Mouse (Mus musculus) CD4-positive, CD25-positive, alpha-beta regulatory T cell, adult 4 months (primary cell): ENCODE results near the gene Slc38a6. TPM values are rescaled to one million over a fixed set of nuclear protein-coding genes. Genes with fewer than 3 reads are reported as not detected.

Experiments used
- ATAC-seq: one replicate; pipeline ENCODE4 v1.8.0; 2017
- polyA plus RNA-seq, 2 experiments: library from polyadenylated mRNA; unstranded; fragments of 100-300 nt; shearing (Covaris generic); gene quantifications; one replicate each; pipeline ENCODE4 v1.2.1; 2017

The Slc38a6 gene
- polyA plus RNA-seq: 1 to 10 TPM; 6.8 to 7.5 TPM

- ATAC-seq: peak; percentile 90
These were observed at the start of gene Slc38a6, which contains the start of gene Trmt5 for GRCm38 (mm10) chr12:73286287-73287092. Slc38a6 (plus strand) TSS chr12:73286779. Trmt5 (minus strand) TSS chr12:73286710.

DNA sequence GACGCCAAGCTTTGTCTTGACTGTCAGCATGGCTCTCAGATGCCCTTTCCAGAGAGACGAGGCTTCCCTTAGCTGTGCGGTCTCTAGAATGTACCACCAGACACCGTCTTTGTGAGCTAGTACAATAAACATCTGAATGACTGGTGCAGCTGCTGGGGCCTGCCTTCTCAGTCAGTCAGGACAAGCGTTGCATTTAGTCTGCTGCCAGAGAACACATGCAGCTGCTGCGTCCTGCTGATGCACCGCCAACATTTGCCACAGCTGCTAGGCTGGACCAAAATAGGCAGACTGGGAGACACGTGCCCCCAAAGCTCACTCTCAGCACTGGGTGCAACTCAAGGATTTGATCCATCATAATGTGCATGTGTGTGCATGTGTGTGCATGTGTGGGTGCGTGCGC is 44.6 kb upstream of the Slc38a6 start:
- ATAC-seq: no peak

DNA sequence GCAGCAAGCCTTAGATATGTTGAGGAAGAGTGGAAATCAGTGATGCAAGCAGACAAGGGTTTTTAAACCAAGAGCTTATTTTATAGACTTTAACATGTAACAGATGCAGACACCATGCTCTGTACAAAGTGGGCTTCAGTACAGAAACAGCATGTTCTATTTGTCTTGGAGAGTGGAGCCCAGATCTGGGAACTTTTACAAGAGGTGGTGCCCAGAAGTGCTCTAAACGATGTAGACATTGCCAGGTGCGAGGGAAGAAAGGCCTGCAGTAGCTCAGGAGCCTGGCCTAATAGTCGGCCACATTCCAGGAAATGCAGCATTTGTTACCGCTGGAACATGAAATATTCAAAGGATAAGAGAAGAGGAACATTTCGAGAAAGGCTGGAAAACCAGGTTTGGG is 40.9 kb upstream of the Slc38a6 start:
- no peak for ATAC-seq

- ATAC-seq: no peak
These were observed 31.6 kb upstream of the Slc38a6 start for GRCm38 (mm10) chr12:73255006-73255405.

DNA sequence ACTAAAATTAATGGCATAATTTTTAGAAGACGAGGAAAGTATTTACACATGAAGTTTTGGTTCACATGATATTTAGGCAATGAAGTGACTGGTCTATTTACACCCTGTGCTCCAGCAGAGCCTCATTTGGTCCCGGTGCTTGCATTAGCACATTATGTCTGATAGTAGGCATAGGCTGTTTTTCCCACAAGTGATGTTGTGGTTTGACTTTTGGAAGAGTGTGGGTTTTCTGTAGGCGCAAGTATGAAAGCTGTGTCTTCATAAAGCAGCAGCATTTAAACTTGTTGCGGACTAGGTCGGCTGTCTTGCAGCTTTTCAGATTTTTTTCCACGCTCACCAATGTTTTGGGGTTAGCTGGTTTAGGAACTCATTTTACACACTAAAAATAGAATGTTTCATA is 27.3 kb upstream of the Slc38a6 start:
- ATAC-seq: no peak

- ATAC-seq: no peak
These were observed 26.2 kb upstream of the Slc38a6 start for GRCm38 (mm10) chr12:73260339-73260738.

DNA sequence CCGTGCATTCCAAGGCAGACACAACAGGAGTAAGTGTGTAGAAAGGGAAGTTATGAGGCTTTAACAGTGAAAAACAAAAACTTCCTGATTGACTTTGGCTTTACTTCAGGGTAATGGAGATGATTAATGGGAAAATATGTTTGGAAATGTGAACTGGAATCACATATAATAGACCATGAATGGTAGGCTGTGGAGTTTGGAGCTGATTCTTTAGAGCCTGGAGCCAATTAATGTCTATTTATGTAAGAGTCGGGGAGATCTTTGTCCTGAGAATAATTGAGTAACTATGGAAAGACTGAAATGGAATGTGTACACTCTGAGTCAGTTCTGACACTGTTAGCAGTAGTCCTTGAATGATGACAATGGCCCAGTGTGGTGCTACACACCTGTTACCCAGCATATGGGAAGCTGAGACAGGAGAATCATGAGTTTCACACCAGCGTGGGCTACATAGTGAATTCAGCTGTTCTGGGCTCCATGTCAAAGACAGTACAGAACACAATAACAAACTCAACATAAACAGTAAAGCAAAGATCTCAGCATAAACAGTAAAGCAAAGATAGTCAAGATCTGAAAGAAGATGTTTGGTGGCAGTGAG is 21.1 kb upstream of the Slc38a6 start:
- no peak for ATAC-seq

DNA sequence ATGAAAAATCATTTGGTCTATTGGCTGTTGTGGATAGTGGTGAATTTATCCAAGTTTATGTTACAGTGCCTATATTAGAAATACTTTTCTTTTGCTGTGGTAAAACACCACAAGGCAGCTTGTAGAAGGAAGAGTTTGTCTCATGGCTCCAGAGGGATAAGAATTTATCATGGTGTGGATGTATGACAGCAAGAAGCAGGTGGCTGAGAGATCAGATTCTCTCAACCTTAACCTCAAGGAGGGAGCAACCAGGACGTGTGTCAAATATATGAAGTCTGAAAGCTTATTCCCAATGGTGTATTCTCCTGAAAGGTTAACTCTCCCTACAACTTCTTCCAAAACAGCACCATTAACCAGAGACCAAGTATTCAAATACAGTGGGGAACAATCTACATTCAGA is 20.0 kb upstream of the Slc38a6 start:
- no peak for ATAC-seq

GRCm38 (mm10) chr12:73268497-73268896 is 18.1 kb upstream of the Slc38a6 start:
- ATAC-seq: no peak

DNA sequence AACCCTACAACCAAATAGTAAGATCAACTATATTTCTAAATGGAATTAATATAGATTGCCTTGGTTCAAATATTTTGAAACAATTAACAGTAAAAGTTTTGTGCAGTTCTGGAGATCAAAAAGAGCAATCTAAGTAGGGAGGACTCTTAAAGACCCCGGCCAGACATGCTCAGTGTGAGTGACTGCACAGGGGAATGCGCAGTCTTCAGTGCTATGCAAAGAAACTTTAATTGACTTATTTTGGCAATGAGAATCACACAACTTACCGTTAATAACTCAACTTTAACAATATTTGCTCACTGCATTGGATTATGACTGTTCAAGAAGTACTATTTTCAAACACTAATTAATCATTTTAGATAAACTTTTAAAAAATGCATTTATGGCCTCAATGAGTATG is 17.0 kb upstream of the Slc38a6 start:
- ATAC-seq: no peak

DNA sequence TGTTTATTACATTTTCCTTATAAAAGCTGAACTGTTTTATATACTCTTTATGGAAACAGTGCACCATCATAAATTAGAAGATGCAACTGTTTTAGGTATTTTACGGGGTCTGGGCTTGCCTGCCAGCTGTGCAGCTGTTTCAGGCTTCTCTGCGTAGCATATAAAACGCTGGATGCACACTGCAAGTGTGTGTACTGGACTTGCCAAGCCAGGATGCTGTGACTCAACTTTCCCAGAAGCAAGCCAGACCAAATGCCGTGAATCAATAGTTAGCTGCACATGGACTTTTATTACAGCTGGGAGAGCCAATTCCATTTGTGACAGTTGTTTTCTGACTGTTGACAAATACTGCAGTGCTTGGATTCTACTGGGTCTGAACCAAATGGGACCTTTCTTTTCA is 16.6 kb upstream of the Slc38a6 start:
- ATAC-seq: no peak

DNA sequence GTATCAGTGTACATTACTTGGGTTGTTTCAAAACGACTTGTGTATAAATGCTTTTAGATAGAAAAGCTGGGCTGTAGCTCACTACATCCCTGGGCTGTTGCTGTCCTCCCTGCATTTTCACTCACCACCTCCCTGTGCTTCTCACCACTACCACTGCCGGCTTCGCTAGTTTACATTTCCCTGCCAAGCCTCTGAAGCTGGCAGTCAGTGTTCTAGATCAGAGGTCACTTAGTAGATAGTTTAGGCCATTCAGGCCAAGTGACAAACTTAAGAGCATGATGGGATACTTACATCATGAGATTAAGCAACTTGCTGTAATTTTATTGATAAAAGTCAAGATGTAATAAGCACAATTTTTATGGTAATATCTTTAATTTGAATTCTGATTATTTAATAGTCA is 11.7 kb upstream of the Slc38a6 start:
- no peak for ATAC-seq

GRCm38 (mm10) chr12:73287609-73288008 is 1.0 kb downstream of the Slc38a6 start:
- no peak for ATAC-seq

DNA sequence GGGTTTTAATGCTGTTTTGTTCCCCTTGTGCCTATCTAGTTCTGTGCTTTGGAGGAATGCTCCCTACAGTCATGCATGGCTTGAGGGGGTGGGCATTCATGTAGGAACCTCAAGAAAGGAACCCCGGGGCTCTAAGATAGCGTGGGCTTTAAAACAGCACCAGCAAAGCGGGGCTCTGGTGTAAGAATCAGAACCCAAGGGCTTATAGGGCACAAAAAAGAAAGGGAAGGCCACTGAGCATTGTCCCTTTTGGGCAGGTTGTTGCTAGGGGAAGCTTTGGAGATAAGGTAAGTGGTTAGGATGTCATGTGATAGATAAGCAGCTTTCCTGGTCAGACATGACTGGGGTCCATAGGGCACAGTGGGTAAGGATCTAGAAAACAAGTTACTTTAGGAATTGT is 2.0 kb downstream of the Slc38a6 start:
- no peak for ATAC-seq

GRCm38 (mm10) chr12:73294884-73295283 is 8.3 kb downstream of the Slc38a6 start:
- ATAC-seq: no peak

GRCm38 (mm10) chr12:73295505-73296140 is 9.0 kb downstream of the Slc38a6 start:
- ATAC-seq: no peak

GRCm38 (mm10) chr12:73298621-73299020 is 12.0 kb downstream of the Slc38a6 start:
- no peak for ATAC-seq

DNA sequence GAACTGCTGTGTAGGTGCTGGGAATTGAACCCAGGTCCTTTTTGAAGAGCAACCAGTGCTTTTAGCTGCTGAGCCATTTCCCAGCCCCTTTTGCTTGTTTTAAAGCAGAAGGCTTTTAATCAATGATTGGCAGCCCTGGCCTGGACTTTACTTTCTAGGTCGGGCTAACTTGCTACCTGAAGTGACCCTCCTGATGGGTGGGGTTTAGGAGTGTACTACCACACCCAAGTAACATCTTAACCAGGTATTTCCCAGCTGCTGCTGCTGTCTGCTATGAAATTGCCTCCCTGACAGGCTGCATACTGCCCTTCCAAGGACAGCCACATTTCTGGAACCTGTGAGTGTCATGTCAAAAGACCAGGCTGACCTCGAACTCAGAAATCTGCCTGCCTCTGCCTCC is 14.0 kb downstream of the Slc38a6 start:
- ATAC-seq: no peak

DNA sequence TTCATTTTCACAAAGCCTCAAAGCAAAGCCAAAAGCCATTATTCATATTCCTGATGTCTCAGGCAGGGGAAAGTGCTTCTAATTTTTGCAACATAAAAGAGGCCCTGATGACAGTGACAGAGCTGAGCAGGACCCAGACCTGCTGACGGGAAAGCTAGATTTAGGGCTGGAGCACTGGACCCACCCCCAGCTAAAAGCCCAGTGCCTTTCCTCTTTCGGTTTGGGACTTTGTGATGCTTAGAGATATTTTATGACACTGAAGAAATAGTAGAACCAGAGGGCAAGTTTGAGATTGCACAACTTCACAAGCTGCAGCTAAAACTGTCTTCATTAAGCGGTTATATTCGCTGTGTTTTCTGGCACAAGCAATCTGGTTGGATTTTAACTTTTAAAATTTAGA is 18.1 kb downstream of the Slc38a6 start:
- ATAC-seq: no peak

DNA sequence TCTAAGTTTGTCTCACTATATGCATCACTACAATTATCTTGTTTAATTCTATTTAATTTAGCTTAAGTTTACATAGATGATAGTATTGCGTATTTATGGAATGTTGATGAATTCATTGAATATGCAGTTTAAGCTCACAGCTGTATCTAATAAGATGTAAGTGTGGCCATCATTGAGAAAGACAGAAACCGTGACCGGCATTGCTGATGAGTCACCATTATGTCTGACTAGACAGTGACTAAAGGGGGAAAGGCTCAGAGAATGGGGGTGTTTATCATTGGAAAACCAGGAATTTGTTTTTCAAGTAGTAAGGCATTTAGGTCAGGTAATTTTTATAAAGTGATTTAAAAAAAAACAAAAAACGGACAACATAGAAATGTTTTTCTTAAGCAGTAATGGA is 21.2 kb downstream of the Slc38a6 start:
- no peak for ATAC-seq

DNA sequence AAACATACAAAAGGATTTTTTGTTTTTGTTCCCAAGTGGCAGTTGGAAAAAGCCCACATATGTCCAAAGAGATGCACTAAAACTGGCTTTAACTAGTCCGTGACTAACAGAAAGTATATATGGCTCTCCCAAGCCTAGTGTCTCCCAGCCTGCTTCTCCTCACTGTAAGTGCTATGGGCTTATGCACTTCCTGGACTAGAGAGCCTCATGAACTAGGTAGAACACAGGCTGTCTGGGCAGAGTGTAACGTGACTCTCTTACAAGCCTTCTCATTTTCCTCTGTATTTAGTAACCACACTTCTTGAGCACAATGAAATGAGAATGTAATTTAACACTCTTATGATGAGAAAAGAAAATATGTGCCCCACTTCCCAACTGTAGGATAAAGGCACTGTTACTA is 22.1 kb downstream of the Slc38a6 start:
- ATAC-seq: no peak

GRCm38 (mm10) chr12:73317706-73318686 is 31.4 kb downstream of the Slc38a6 start:
- ATAC-seq: no peak

- no peak for ATAC-seq
These were observed 37.6 kb downstream of the Slc38a6 start for GRCm38 (mm10) chr12:73324180-73324586.
